Mouse (Mus musculus) limb, embryonic 11.5 days (tissue): ENCODE results near the gene Stard10. TPM values are rescaled to one million over a fixed set of nuclear protein-coding genes. Genes with fewer than 3 reads are reported as not detected.

Source experiments
- ATAC-seq: fragments of 200-750 bp; cut with Nextera tagmentation; 2 replicates; pipeline ENCODE4 v1.8.0; 2017; ENCODE audit warnings: low read depth; ENCODE audit not compliant: insufficient number of reproducible peaks, low FRiP score, low TSS enrichment
- DNase-seq: peaks from one replicate; pipeline ENCODE4 v3.0.0-alpha.2; 2015; ENCODE audit warnings: low spot score
- H3K27ac ChIP-seq: fragments of 300-500 bp; sonication (generic); replicated peaks from 2 replicates; pipeline ENCODE4 v1.5.1; 2014; ENCODE audit warnings: low read depth, mild to moderate bottlenecking, low read length
- H3K27me3 ChIP-seq: fragments of 300-500 bp; sonication (generic); 2 replicates; pipeline ENCODE4 v1.6.1; 2014; ENCODE audit warnings: mild to moderate bottlenecking, low read length, mixed read lengths; ENCODE audit not compliant: control insufficient read depth, insufficient read depth
- H3K36me3 ChIP-seq: fragments of 300-500 bp; sonication (generic); 2 replicates; pipeline ENCODE4 v1.6.1; 2014; ENCODE audit warnings: mild to moderate bottlenecking, low read length, moderate library complexity, mixed read lengths; ENCODE audit not compliant: control insufficient read depth, insufficient read depth
- H3K4me1 ChIP-seq: fragments of 300-500 bp; sonication (generic); 2 replicates; pipeline ENCODE4 v1.6.1; 2014; ENCODE audit warnings: low read length, mixed read lengths; ENCODE audit not compliant: control insufficient read depth, insufficient read depth
- H3K4me2 ChIP-seq: fragments of 300-500 bp; sonication (generic); 2 replicates; pipeline ENCODE4 v1.6.1; 2014; ENCODE audit warnings: low read depth, mild to moderate bottlenecking, moderate library complexity; ENCODE audit not compliant: severe bottlenecking
- H3K4me3 ChIP-seq: fragments of 300-500 bp; sonication (generic); 2 replicates; pipeline ENCODE4 v1.5.1; 2014; ENCODE audit warnings: low read depth, low read length
- H3K9ac ChIP-seq: fragments of 300-500 bp; sonication (generic); 2 replicates; pipeline ENCODE4 v1.6.1; 2014; ENCODE audit warnings: mild to moderate bottlenecking, low read length
- H3K9me3 ChIP-seq: fragments of 300-500 bp; sonication (generic); 2 replicates; pipeline ENCODE4 v1.6.1; 2016; ENCODE audit warnings: low read length; ENCODE audit not compliant: control insufficient read depth
- WGBS: fragments of 180-500 bp; shearing (Covaris S2); extraction: QIAGEN DNeasy Blood & Tissue Kit; methylation state at CpG from one replicate; pipeline ENCODE4 v1.1.7; 2014; 5-methylcytosine and 5-hydroxymethylcytosine counted together
- polyA plus RNA-seq: library from polyadenylated mRNA; unstranded; fragments of >200 nt; fragmentation: Nextera tagmentation; extraction: Ambion mirVana; gene quantifications from 2 replicates; pipeline ENCODE4 v1.2.1, GENCODE M21; 2014

Gene Stard10
- polyA plus RNA-seq, 1 experiment from 2014 or later: 17.8 TPM

- Histone ChIP-seq H3K27ac (peak overlapping the region; percentile 85), H3K27me3 (no peaks in the 10 kb centered on the region), H3K4me1 (no peaks in the 10 kb centered on the region), H3K9ac (peak overlapping the region; percentile 68), H3K4me3 (peak overlapping the region; percentile 41), H3K9me3 (no peaks in the 10 kb centered on the region), H3K4me2 (peak overlapping the region; percentile 39), H3K36me3 (no peaks in the 10 kb centered on the region)
- ATAC-seq (peak; percentile 94), DNase-seq (peak; percentile 97)
- 2% methylated on average over 43 of the region's 43 CpGs for WGBS
These were observed 6.4 kb upstream of the Stard10 start for GRCm38 (mm10) chr7:101310327-101311028.

GRCm38 (mm10) chr7:101311061-101311460 is 5.8 kb upstream of the Stard10 start:
- Histone ChIP-seq H3K36me3 (no peaks in the 10 kb centered on the region), H3K4me3 (peak overlapping the region; percentile 41), H3K4me1 (no peaks in the 10 kb centered on the region), H3K27ac (no peak overlapping the region), H3K27me3 (no peaks in the 10 kb centered on the region), H3K4me2 (peak overlapping the region; percentile 39), H3K9me3 (no peaks in the 10 kb centered on the region), H3K9ac (no peak overlapping the region)
- no peak for DNase-seq
- WGBS: 36% methylated on average over 2 of the region's 2 CpGs
- ATAC-seq: no peak

- H3K4me3 ChIP-seq: no peak overlapping the region
- no peak for ATAC-seq
- H3K9me3 ChIP-seq: no peaks in the 10 kb centered on the region
- no peaks in the 10 kb centered on the region for H3K4me1 ChIP-seq
- H3K9ac ChIP-seq: no peak overlapping the region
- H3K27ac ChIP-seq: no peak overlapping the region
- no peak overlapping the region for H3K4me2 ChIP-seq
- no peak for DNase-seq
- no peaks in the 10 kb centered on the region for H3K27me3 ChIP-seq
- 65% methylated on average over 3 of the region's 3 CpGs for WGBS
- no peaks in the 10 kb centered on the region for H3K36me3 ChIP-seq
These were observed 3.9 kb upstream of the Stard10 start for GRCm38 (mm10) chr7:101313033-101313432.

GRCm38 (mm10) chr7:101314396-101314795 is 2.5 kb upstream of the Stard10 start:
- Histone ChIP-seq H3K4me3 (no peak overlapping the region), H3K9me3 (no peaks in the 10 kb centered on the region), H3K27me3 (no peaks in the 10 kb centered on the region), H3K4me1 (no peaks in the 10 kb centered on the region), H3K36me3 (no peaks in the 10 kb centered on the region), H3K4me2 (no peak overlapping the region), H3K27ac (no peak overlapping the region), H3K9ac (no peak overlapping the region)
- DNase-seq (no peak), ATAC-seq (no peak)
- WGBS: 67% methylated on average over 5 of the region's 5 CpGs

- 0 out of 2 replicates have a peak, but pooled peaks cover 3% of the 10 kb centered on the region for H3K27me3 ChIP-seq
- H3K9ac ChIP-seq: no peak overlapping the region
- H3K36me3 ChIP-seq: no peaks in the 10 kb centered on the region
- no peaks in the 10 kb centered on the region for H3K4me1 ChIP-seq
- H3K4me3 ChIP-seq: no peak overlapping the region
- DNase-seq (no peak), ATAC-seq (no peak)
- H3K27ac ChIP-seq: no peak overlapping the region
- H3K4me2 ChIP-seq: no peak overlapping the region
- H3K9me3 ChIP-seq: no peaks in the 10 kb centered on the region
These were observed 1.2 kb upstream of the Stard10 start for GRCm38 (mm10) chr7:101315699-101316098.

- Histone ChIP-seq H3K36me3 (no peaks in the 10 kb centered on the region), H3K27ac (no peak overlapping the region)
- DNase-seq: no peak
These were observed 290 bp upstream of the Stard10 start for GRCm38 (mm10) chr7:101316591-101317001.

GRCm38 (mm10) chr7:101318848-101319247 is 2.0 kb downstream of the Stard10 start:
- no peak overlapping the region for H3K4me2 ChIP-seq
- 63% methylated on average over 4 of the region's 4 CpGs for WGBS
- H3K36me3 ChIP-seq: no peaks in the 10 kb centered on the region
- no peaks in the 10 kb centered on the region for H3K9me3 ChIP-seq
- DNase-seq (no peak), ATAC-seq (no peak)
- no peak overlapping the region for H3K4me3 ChIP-seq
- no peak overlapping the region for H3K27ac ChIP-seq
- peaks cover 6% of the 10 kb centered on the region; the same call in 1 of the 2 replicates for H3K4me1 ChIP-seq
- H3K27me3 ChIP-seq: peaks cover 7% of the 10 kb centered on the region; the same call in 1 of the 2 replicates
- no peak overlapping the region for H3K9ac ChIP-seq

More at GRCm38 (mm10) chr7:101316591-101317001, 290 bp upstream of the Stard10 start:
- H3K9me3 ChIP-seq: no peaks in the 10 kb centered on the region
- no peak for ATAC-seq
- H3K4me2 ChIP-seq: no peak overlapping the region
- H3K27me3 ChIP-seq: peaks cover 4% of the 10 kb centered on the region; the same call in 1 of the 2 replicates
- peaks cover 3% of the 10 kb centered on the region; the same call in 1 of the 2 replicates for H3K4me1 ChIP-seq
- no peak overlapping the region for H3K9ac ChIP-seq
- WGBS: 75% methylated on average over 6 of the region's 6 CpGs
- no peak overlapping the region for H3K4me3 ChIP-seq

- H3K9ac ChIP-seq: no peak overlapping the region
- no peak overlapping the region for H3K4me2 ChIP-seq
- peaks cover 6% of the 10 kb centered on the region; the same call in 1 of the 2 replicates for H3K4me1 ChIP-seq
- no peak for ATAC-seq
- H3K27me3 ChIP-seq: peaks cover 7% of the 10 kb centered on the region; the same call in 1 of the 2 replicates
- H3K4me3 ChIP-seq: no peak overlapping the region
- no peaks in the 10 kb centered on the region for H3K36me3 ChIP-seq
- H3K9me3 ChIP-seq: no peaks in the 10 kb centered on the region
- no peak for DNase-seq
- no peak overlapping the region for H3K27ac ChIP-seq
- 84% methylated on average over 1 of the region's 1 CpGs for WGBS
These were observed 2.9 kb downstream of the Stard10 start for GRCm38 (mm10) chr7:101319796-101320195.
